Mouse (Mus musculus) neural tube, embryonic 15.5 days (tissue): ENCODE measurements around the gene Akr1c19. TPM values are rescaled to one million over a fixed set of nuclear protein-coding genes. Genes with fewer than 3 reads are reported as not detected.
"Not testable (repeated sequence)": the region's sequence is repeated elsewhere in the genome, so short reads cannot be mapped to it uniquely, and the experiment has no call there.

ENCODE experiments used
- ATAC-seq: fragments of 200-750 bp; cut with Nextera tagmentation; 2 replicates; pipeline ENCODE4 v1.8.0; 2017; ENCODE audit warnings: mild to moderate bottlenecking, moderate TSS enrichment, moderate library complexity; ENCODE audit not compliant: low FRiP score
- H3K27ac ChIP-seq: fragments of 300-500 bp; sonication (generic); replicated peaks from 2 replicates; pipeline ENCODE4 v1.5.1; 2015; ENCODE audit warnings: mild to moderate bottlenecking, inconsistent platforms
- H3K27me3 ChIP-seq: fragments of 300-500 bp; sonication (generic); replicated peaks from 2 replicates; pipeline ENCODE4 v1.6.1; 2015; ENCODE audit warnings: inconsistent platforms
- H3K36me3 ChIP-seq: fragments of 300-500 bp; sonication (generic); 2 replicates; pipeline ENCODE4 v1.6.1; 2015; ENCODE audit warnings: inconsistent platforms
- H3K4me1 ChIP-seq: fragments of 300-500 bp; sonication (generic); 2 replicates; pipeline ENCODE4 v1.6.1; 2015; ENCODE audit warnings: inconsistent platforms
- H3K4me2 ChIP-seq: fragments of 300-500 bp; sonication (generic); 2 replicates; pipeline ENCODE4 v1.6.1; 2015; ENCODE audit warnings: inconsistent platforms, mild to moderate bottlenecking, moderate library complexity
- H3K4me3 ChIP-seq: fragments of 300-500 bp; sonication (generic); replicated peaks from 2 replicates; pipeline ENCODE4 v1.5.1; 2015; ENCODE audit warnings: mild to moderate bottlenecking, inconsistent platforms
- H3K9ac ChIP-seq: fragments of 300-500 bp; sonication (generic); replicated peaks from 2 replicates; pipeline ENCODE4 v1.6.1; 2015; ENCODE audit warnings: mild to moderate bottlenecking, inconsistent platforms
- H3K9me3 ChIP-seq: fragments of 300-500 bp; sonication (generic); replicated peaks from 2 replicates; pipeline ENCODE4 v1.6.1; 2016; ENCODE audit warnings: inconsistent platforms
- WGBS: fragments of 180-500 bp; shearing (Covaris S2); methylation state at CpG from one replicate; pipeline ENCODE4 v1.1.7; 2015; ENCODE audit warnings: mixed read lengths; 5-methylcytosine and 5-hydroxymethylcytosine counted together
- polyA plus RNA-seq: library from polyadenylated mRNA; unstranded; fragments of >200 nt; fragmentation: Nextera tagmentation; extraction: Ambion mirVana; gene quantifications from 2 replicates; pipeline ENCODE4 v1.2.1, GENCODE M21; 2015

The Akr1c19 gene
- polyA plus RNA-seq: 6.4 and 28.5 TPM in 2 replicates

- H3K36me3 ChIP-seq: no peaks in the 10 kb centered on the region
- H3K4me2 ChIP-seq: no peak within 1 kb of the TSS
- no peaks in the 10 kb centered on the region for H3K9me3 ChIP-seq
- no peaks in the 10 kb centered on the region for H3K4me1 ChIP-seq
- no peak for ATAC-seq
- no peak within 1 kb of the TSS for H3K27ac ChIP-seq
- H3K4me3 ChIP-seq: no peak within 1 kb of the TSS
- no peaks in the 10 kb centered on the region for H3K27me3 ChIP-seq
- WGBS: 83% methylated on average over 1 of the region's 1 CpGs
- H3K9ac ChIP-seq: no peak within 1 kb of the TSS
These were observed at the start of gene Akr1c19 for GRCm38 (mm10) chr13:4228441-4228840. Gene Akr1c19, plus strand, starts transcription at chr13:4228700.

DNA sequence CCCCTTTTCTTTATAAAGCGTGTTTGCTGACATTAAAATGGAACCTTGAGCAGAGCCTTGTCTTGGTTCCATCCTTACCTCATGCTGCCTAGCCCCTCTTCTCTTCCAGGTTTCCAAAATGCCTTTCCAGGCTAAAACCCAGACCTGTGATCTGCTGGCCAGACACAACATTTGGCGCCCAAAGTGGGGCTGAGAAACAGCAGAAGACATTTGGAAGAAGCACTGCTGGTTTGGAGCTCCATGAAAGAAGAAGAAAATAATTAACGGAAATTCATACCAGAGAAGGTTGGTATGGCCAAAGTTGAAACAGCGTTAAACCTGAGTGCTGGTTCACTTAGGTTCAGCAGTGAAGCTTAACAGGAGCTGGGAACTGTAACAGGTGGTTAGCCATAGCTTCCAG is 47.2 kb upstream of the Akr1c19 start:
- not testable (repeated sequence) for H3K9ac ChIP-seq, H3K27me3 ChIP-seq, H3K4me3 ChIP-seq, H3K36me3 ChIP-seq, H3K4me1 ChIP-seq, H3K27ac ChIP-seq, H3K4me2 ChIP-seq, H3K9me3 ChIP-seq, ATAC-seq
- WGBS: 87% methylated on average over 4 of the region's 4 CpGs

DNA sequence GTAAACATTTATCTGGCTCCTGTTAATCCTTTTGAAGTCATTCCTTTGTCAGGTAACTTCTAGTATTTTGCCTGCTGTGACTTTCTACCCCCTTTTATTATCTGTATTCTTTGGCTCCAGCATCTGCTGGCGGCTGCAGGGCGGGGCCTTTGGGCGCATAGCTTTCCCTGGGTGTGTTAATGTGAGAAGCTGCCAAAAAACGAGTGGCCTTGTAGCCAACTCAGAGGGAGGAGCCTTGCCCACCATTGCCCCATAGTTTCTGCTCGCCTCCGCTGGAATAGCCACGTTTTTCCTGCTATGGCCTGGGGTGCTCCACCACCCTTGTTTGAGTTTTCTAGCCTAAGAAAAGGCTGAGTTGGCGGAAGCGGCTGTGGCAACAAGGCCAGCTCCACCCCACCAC is 45.4 kb upstream of the Akr1c19 start:
- Histone ChIP-seq H3K36me3 (no peaks in the 10 kb centered on the region), H3K9ac (no peak overlapping the region), H3K27ac (no peak overlapping the region), H3K9me3 (no peaks in the 10 kb centered on the region), H3K27me3 (no peaks in the 10 kb centered on the region), H3K4me2 (no peak overlapping the region), H3K4me1 (no peaks in the 10 kb centered on the region), H3K4me3 (no peak overlapping the region)
- ATAC-seq: no peak
- 59% methylated on average over 9 of the region's 9 CpGs for WGBS

GRCm38 (mm10) chr13:4186641-4187411 is 41.7 kb upstream of the Akr1c19 start:
- H3K4me2 ChIP-seq, H3K9ac ChIP-seq, H3K27me3 ChIP-seq, H3K4me3 ChIP-seq, H3K4me1 ChIP-seq, H3K9me3 ChIP-seq, H3K27ac ChIP-seq, H3K36me3 ChIP-seq, ATAC-seq: not testable (repeated sequence)
- WGBS: 85% methylated on average over 7 of the region's 7 CpGs

DNA sequence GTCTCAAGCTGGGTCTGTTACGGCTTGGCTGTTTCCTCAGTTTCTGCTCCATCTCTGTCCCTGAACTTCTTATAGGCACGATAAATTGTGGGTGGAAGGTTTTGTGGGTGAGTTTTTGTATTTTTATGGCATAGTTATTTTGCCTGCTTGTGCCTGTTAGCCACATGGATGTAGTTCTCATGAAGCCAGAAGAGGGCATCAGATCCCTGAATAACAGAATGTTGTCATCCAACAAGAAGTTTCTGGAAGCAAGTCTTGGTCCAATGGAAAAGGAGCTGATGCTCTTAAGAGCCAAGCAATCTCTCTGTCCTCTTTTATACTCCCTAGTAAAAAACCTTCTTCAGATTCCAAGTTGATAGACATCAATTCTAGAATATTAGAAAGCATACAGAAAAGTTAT is 40.3 kb upstream of the Akr1c19 start:
- H3K4me1 ChIP-seq: no peaks in the 10 kb centered on the region
- ATAC-seq: no peak
- no peaks in the 10 kb centered on the region for H3K27me3 ChIP-seq
- H3K4me2 ChIP-seq: no peak overlapping the region
- no peak overlapping the region for H3K27ac ChIP-seq
- no peaks in the 10 kb centered on the region for H3K36me3 ChIP-seq
- no peak overlapping the region for H3K9ac ChIP-seq
- no peaks in the 10 kb centered on the region for H3K9me3 ChIP-seq
- WGBS: 88% methylated on average over 2 of the region's 2 CpGs
- H3K4me3 ChIP-seq: no peak overlapping the region

DNA sequence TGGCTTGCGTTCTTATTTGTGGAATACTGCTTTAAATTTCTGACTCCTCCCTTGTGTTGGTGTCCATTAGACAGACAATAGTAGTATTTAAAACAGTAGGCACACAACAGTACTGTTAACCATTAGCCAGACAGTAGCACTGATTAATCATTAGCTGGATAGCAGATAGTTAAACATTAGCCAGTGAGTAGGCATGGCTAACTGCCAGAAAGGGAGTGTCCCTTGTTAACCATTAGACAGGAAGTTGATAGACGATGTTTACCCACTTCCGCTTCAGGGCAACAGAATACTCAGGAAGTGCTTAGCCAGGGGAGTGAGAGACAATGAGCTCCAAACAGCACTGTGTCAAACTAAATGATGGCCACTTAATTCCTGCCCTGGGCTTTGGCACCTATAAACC is 37.6 kb upstream of the Akr1c19 start, which contains the start of gene Akr1c13:
Gene Akr1c13, plus strand, starts transcription at position 247 of the 400 bp plus-strand sequence.
- no peak for ATAC-seq
- Histone ChIP-seq H3K4me2 (no peak within 1 kb of the TSS), H3K27me3 (no peaks in the 10 kb centered on the region), H3K4me3 (no peak within 1 kb of the TSS), H3K36me3 (no peaks in the 10 kb centered on the region), H3K27ac (no peak within 1 kb of the TSS), H3K9ac (no peak within 1 kb of the TSS), H3K9me3 (no peaks in the 10 kb centered on the region), H3K4me1 (no peaks in the 10 kb centered on the region)
- 48% methylated on average over 3 of the region's 3 CpGs for WGBS

- no peak overlapping the region for H3K4me2 ChIP-seq
These were observed 36.0 kb upstream of the Akr1c19 start for GRCm38 (mm10) chr13:4192511-4192910.

DNA sequence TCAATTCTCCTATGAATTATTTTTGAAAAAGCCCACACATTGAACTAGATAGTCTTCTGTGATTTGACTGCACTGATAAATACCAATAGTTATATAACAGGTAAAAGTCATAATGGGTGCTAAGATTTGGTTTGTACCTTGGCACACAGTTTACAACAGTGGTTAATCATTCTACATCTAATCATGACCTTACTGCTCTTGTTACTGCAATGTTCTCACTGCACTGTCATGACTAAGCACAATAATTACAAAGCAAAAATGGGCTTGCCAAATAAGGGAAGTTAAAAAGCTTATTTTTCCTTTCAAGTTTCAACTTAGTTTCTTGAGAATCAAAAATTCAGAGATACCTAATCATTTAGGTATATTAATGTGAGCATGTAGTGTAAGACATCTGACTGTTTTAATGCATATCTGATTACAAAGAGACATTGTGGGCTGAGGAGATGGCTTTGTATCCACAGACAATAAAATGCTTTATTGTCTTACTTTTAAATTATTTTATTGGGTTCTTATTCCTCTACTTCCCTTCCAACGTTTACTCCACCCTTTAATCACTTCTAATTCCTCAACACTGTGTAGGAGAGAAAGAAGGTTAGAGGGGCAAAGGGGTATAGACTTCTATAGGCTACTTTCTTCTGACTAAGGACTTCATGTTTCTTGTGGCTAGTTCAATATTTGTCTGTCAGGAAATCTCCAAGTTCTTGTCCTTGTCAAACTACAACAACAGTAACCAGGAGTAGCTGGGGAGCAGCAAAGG is 22.2 kb upstream of the Akr1c19 start:
- no peak overlapping the region for H3K4me2 ChIP-seq
- H3K4me1 ChIP-seq: no peaks in the 10 kb centered on the region
- WGBS: 12% methylated on average over 1 of the region's 1 CpGs

More at GRCm38 (mm10) chr13:4192511-4192910, 36.0 kb upstream of the Akr1c19 start:
- Histone ChIP-seq H3K9me3 (no peaks in the 10 kb centered on the region), H3K4me1 (no peaks in the 10 kb centered on the region), H3K27me3 (no peaks in the 10 kb centered on the region), H3K9ac (no peak overlapping the region), H3K4me3 (no peak overlapping the region), H3K36me3 (no peaks in the 10 kb centered on the region), H3K27ac (no peak overlapping the region)
- ATAC-seq: no peak
- WGBS: 83% methylated on average over 3 of the region's 3 CpGs

DNA sequence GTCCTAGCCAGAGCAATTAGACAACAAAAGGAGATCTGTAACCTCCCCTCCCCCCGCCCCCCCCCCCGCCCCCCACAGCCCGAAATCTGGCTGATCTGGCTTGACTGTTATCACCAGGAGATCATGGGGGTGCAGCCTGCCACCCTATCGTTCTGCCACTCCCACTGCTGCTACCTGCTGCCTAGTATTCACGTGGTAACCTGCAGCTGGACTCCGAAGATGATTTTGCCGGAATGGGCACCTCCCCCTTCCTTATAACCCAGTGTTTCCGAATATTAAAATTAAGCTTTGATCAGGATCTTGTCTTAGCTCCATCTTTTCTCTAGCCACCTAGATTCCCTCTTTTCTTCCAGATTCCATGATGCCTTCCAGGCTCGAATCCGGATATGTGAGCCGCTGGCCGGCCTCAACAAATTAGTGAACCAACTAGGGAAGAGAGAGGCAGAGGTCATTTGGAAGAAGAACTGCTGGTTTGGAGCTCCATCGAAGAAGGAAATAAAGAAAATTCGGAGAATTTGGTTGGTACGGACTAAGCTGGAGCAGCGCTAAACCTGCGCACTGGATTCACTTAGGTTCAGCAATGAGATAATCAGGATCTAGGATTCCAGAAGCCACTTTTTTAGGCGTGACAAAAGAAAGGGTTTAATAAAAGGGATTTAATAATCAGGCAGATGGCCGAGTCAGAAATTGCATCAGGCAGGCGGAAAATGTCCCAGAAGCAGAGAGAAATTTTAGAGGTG is 16.8 kb upstream of the Akr1c19 start:
- WGBS: 84% methylated on average over 20 of the region's 20 CpGs
- Histone ChIP-seq H3K27me3 (no peaks in the 10 kb centered on the region), H3K9me3 (no peaks in the 10 kb centered on the region), H3K4me1 (no peaks in the 10 kb centered on the region), H3K4me3 (no peak overlapping the region), H3K9ac (no peak overlapping the region), H3K27ac (no peak overlapping the region), H3K4me2 (no peak overlapping the region), H3K36me3 (no peaks in the 10 kb centered on the region)
- ATAC-seq: no peak

More for the DNA sequence above, 22.2 kb upstream of the Akr1c19 start:
- no peaks in the 10 kb centered on the region for H3K27me3 ChIP-seq
- no peak overlapping the region for H3K9ac ChIP-seq
- H3K27ac ChIP-seq: no peak overlapping the region
- H3K9me3 ChIP-seq: no peaks in the 10 kb centered on the region
- no peaks in the 10 kb centered on the region for H3K36me3 ChIP-seq
- H3K4me3 ChIP-seq: no peak overlapping the region
- ATAC-seq: no peak

GRCm38 (mm10) chr13:4212309-4212708 is 16.2 kb upstream of the Akr1c19 start:
- H3K9me3 ChIP-seq: no peaks in the 10 kb centered on the region
- no peaks in the 10 kb centered on the region for H3K4me1 ChIP-seq
- H3K27me3 ChIP-seq: no peaks in the 10 kb centered on the region
- no peak overlapping the region for H3K4me3 ChIP-seq
- no peaks in the 10 kb centered on the region for H3K36me3 ChIP-seq
- 67% methylated on average over 3 of the region's 3 CpGs for whole genome bisulfite sequencing
- ATAC-seq: no peak
- H3K4me2 ChIP-seq: no peak overlapping the region
- H3K9ac ChIP-seq: no peak overlapping the region
- no peak overlapping the region for H3K27ac ChIP-seq

GRCm38 (mm10) chr13:4215496-4215895 is 13.0 kb upstream of the Akr1c19 start:
- H3K4me1 ChIP-seq, H3K4me3 ChIP-seq, H3K9me3 ChIP-seq, H3K27ac ChIP-seq, H3K9ac ChIP-seq, H3K4me2 ChIP-seq, H3K36me3 ChIP-seq, H3K27me3 ChIP-seq, ATAC-seq: not testable (repeated sequence)
- 77% methylated on average over 1 of the region's 1 CpGs for WGBS
